Mouse (Mus musculus): ENCODE measurements at regions not wholly inside any gene's neighbourhood (a gene's known extent, or its start where the extent isn't known, plus 50 kb on each side); places are given as distances from the start of the nearest gene placed in this dataset.
"Not testable (repeated sequence)": the region's sequence is repeated elsewhere in the genome, so short reads cannot be mapped to it uniquely, and the experiment has no call there.

DNA sequence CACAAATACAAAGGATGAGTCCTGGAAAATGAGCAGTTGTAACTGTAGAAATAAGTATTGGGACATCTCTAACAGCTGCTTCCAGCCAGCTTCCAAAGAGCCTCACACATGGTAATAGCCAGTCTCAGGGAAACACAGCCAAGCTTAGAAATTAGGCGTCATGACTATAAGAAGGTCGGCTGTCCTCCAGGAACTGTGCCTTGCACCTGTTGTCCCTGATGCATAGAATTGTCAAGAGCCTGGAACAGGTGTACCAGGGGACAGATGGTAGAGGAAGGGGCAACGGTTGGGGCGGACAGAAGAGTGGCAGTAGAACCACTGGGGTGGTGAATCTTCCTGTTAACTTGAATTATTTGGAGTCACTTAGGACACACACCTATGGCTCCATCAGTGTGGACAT, 162.1 kb downstream of the Trib2 start:
- no peak for DNase-seq (ENCODE audit: low spot score)

DNA sequence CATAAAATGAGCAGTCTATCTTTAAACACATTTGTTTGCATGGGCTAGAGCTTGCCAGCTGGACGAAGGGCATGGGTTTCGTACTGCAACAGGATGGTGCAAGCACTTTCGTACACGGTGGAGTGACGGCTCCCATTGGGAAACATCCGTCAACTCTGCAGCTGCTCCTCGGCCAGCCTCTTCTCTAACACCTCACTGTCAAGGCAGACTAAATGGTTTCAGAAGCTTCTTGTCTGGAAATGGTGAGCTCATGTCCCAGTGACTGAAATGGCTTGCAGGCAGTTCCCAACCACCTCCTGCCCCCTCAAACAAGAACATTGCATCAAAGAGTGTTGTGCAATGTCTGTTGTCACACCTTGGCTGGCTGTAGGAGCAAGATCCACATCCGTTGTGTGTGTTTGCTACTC, 163.4 kb downstream of the Trib2 start:
- peak; percentile 66 for DNase-seq (ENCODE audit: low spot score)

DNA sequence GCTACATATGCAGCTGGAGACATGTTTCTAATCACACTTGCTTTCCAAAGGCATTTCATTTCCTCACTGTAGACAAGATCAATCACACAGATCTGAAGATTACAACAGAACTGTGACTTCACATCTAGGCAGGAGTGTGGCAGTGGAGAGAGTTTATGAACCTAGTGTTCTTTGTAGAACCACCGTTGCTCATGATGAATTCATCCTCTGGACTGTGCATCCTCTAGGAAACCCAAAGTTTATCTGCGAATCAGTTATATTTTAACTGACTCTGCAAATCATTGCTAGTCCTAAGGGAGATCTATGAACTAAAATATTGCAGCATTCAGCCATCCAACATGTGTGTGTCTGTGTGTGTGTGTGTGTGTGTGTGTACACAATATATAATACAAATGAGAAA, 165.4 kb downstream of the Trib2 start:
- DNase-seq (ENCODE audit: low spot score) = no peak

DNA sequence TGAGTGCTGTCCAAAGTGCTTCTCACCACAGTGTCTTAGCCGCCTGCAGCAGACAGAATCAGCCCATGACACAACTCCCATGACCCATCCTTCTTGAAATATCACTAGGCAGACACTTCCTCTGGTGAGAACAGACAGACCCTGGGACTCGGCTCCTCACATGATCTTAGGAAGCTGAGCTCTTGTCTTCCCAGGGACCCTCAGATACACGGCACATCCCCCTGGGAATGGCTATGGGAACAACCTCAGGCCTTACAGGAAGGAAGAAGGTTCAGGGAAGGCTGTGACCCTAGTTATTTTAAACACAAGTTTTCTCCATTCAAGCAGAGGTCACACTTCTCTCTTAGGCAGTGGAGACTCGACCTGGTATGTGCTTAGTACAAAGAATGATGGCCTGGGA, 166.8 kb downstream of the Trib2 start:
- DNase-seq (ENCODE audit: low spot score) = no peak

DNA sequence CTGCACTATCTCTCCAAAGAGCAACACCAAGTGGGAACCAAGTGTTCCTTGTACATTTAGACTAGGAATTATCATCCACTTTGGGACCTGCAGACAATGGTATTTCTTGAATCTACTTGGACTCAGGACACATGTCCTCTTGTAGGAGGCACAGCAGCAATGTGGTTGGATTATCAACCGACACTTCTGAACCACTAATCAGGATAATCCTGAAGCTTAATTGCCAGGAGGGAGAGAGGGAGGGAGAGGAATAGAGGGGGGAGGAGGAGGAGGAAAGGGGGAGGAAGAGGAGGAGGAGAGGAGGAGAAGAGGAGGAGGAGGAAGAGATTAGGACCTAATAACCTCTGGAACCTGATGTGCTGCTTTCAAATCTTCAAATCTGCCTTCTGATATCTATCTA, 167.5 kb downstream of the Trib2 start:
- DNase-seq (ENCODE audit: low spot score) = no peak

DNA sequence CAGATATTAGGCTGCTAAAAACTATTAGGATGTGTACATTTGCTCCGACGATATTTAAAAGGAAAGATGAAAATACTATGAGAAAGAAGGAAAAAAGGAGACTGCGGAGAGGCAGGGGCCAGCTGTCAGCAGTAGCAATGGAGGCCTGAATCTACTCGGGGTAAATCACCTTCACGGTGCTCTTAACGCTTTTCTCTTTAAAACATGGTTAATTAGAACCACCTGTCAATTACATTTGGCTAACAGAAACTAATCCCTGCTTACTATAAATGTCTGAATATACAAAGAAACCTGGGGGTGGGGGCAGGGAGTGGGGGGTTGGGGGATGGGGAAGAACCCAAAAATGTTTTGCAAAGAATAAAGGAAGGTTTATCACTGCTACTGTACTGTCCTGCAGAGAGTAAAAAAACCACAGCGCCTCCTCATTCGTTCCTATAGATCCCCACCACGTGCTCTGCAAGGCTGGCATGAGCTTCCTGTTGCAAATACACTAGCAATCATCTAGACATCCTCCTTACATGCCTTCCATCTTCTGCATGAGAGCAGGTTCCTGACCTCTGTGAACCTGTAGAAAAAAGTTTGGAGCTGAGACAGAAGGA, 172.5 kb downstream of the Trib2 start:
- no peak for DNase-seq (ENCODE audit: low spot score)

DNA sequence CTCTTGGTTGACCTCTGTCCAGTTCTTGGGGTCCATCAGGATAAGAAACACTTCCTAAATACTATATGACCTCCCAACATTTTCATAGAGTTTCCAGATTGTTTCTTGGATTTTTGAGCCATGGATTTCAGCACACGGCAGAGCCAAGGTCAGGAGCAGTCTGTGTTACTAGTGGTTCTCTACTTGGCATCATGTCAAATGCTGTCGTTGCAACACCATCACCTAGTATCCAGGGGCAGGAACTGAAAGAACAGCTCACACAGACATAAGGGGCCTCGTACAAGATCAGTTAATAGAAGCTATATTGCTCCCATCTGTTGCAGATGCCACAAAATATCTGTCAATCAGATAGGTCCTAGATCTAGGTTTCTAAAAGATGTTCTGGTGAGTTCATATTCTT, 173.1 kb downstream of the Trib2 start:
- DNase-seq (ENCODE audit: low spot score) = no peak

DNA sequence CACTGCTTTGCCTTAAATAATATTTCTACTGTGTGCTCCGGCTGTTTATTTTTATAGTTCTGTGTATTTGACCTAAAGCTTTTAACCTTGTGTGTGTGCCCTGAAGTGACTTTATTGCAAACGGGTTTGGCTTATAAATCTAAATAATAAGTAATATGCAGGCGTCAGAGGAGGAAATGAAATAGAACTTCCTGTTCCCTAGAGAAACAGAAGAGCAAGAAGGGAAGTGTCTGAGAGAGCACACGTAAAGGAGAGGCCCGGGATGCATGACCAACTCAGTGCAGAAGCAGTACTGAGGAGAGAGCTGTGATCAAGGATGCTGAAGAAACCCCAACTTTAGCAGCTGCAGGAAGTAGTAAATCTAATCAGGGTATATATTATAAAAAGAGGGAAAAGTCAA, 176.4 kb downstream of the Trib2 start:
- no peak for DNase-seq (ENCODE audit: low spot score)

DNA sequence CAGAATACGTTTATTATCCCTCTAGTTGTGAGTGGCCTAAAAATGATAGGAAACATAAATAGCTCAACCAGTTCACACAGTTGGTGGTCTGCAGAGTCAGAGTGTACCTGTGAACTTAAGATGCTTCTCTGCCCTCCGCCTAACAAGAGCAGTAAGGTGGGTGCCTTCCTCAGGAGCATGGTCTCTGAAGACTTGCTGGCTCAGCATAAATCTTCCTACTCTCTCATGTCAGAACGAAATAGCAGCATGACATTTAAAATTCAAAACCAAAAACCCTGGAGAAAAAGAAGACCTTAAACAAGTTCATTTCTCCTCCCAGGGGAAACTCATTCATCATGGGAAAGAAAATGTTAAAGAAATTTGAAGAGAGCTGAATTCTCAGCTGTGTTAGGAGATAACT, 186.8 kb downstream of the Trib2 start:
- no peak for DNase-seq (ENCODE audit: low spot score)

DNA sequence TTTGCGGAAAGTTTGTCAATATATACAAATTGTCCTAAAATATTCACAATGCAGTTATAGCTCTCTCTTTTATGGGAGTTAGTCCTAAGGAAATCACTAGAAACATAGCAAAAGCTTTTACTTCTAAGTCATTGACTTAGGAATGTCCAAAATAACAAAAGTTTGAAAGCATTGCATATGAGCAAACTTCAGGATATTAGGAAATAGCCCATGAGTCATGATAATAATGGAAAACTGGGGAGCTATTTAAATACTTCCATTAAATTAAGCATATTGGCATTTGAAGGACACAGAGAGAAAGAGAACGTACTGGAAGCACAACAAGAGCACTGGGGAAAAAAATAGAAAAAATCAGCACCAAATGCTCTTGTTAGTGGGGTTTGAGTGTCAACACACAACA, 197.2 kb downstream of the Trib2 start:
- DNase-seq (ENCODE audit: low spot score) = no peak

DNA sequence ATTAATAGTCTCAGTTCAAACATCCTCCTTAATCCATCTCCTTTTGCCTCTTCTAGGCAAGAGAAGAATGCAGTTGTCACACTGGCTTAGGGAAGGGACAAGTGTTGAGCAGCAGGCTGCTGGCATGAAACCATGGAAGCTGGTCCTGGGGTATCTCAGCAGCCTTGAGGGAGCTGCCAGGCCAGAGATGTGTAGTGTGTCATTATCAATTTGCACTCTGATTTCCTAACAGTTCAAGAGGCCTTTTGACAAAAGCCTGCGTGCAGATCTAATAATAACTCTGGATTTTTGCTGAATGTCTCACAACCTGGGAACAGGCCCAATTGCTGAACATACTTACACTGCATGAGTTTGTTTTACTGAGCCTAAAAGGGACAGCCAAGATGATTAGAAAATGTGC, 199.4 kb downstream of the Trib2 start:
- peak; percentile 21 for DNase-seq (ENCODE audit: low spot score)

DNA sequence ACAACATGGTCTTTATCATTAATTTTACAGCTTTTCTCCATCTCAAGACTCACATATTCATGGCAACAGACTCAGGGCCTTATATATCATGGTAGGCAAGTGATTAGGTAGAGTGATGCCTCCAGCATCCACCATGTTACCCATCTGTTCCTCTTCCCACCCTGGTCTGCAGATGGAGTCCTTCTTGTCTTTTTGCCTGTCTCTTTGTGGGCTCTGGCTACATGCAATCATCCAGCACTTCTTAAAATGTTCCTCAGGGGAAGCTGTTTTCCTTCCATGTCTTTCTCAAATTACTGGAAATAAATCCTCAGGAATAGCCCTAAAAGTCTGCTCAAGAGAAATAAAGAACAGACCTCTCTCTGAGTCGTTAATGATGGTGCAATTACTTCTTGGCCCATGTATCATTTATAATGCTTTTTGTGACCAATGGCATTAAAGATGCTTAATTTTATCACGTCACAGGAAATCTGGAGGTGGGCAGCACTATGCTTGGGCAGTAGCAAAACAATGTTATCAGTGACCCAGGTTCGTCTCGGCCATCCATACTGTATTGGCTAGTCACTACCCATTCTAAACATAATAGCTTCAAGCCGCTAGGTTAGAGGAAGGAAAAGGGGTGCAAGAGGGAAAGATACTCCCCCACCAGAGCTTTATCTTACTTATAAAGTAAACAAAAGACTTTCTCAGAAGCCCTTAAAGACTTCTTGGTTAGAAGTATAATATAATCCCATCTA, 204.7 kb downstream of the Trib2 start:
- no peak for DNase-seq (ENCODE audit: low spot score)

DNA sequence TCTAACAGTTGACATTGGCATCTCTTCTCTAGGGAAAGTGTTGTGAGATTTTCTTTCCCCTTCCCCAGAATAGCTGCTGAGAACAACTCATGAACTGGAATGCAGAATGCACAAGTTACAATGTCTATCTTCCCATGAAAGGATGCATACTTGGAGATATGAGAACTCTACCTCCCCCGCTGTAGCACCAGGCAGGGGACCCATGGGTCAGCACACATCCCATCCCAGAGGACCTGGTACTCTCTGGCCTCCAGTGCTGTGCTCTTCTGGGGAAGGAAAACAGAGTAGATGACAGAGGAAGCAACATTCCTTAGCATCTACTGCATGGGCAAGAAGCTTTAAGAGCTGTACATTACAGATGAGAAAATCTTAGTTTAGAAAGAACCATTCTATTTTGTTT, 209.6 kb downstream of the Trib2 start:
- DNase-seq (ENCODE audit: low spot score) = no peak

DNA sequence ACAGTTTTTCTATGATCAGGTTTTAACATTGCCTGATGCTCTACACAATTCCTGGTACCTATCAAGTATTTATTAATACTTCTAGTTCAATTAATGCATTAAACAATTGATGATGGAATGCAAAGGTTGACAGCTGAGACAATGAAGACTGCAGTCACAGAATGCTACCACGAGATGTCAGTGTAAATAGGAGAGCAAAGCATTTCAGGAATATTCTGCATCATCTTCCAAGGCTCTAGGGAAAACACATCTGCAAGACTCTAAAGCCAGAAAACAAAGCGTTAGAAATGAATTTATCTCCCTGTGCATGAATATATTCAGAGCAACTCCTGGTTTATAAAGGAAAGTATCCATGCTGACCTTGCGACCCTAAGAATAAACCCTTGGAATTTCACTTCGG, 210.6 kb downstream of the Trib2 start:
- DNase-seq (ENCODE audit: low spot score) = peak; percentile 33

DNA sequence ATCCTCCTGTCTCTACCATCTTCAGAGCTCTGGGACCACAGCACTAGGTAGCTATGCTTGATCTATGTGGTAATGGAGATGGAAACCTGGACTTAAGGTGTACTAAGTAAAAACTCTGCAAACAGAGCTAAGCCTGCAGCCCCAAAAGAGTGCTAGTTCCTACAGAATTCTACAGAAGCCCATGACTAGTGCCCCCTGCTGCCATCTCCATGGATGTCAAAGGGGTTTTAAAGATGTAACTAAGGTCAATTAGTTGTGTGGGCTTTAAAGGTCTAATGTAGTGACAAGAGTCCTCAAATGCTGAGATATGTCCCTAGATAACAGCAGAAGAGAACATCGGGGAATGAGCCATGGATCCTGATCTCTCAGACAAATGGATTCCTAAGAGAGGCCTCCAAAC, 212.1 kb downstream of the Trib2 start:
- no peak for DNase-seq (ENCODE audit: low spot score)

DNA sequence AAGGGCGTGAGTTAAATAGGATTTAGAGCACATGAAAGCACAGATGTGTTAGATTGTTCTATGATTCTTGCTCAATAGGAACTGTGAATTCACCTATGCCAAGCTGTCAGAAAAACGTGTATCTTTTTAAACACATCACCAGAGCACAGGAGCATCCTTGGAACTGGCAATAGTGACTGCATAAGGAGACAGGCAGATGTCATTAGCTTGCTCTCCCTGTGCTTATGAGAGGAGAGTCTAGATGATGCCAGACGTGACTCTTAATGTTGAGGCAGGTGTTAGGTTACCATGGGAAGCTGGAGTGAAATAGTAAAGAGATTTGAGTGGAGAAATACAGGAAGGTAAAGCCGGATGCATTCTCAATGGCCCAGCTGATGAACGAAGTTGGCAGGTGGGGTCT, 212.8 kb downstream of the Trib2 start:
- no peak for DNase-seq (ENCODE audit: low spot score)

DNA sequence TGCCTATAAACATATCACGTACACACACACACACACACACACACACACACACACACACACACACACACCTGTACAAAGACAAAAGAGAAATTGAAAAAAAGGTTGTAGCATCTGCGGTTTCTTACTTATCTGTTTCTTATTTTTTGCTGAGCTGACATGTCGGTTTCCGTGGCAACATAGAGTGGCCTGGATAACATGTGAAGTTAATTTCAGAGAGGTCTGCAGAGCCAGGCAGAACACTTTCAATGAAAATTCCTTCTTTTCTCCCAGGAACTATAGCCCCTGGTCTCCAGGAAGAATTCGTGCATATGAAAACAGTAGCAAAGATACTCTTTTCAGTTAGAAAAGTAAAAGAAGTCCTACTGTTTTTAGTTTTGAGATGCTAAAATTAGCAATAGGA, 213.4 kb downstream of the Trib2 start:
- no peak for DNase-seq (ENCODE audit: low spot score)

DNA sequence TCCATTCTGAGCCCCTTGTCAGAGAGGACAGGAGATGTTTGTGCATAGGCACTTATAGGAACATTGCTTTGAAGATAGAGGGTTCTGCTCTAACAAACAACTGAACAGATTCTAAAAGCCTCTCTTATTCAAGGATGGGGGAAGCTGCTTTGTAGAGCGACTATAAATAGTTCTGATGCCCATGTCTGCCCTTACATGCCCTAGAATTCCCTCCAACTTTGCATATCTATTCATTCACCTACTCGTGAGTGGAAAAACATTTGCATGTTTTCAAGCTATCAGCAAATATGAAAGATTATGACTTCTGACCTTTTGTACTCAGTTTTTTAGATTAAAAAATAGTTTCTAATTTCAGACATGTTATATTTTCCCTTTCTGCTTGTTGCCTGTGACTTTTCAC, 222.0 kb downstream of the Trib2 start:
- DNase-seq (ENCODE audit: low spot score) = no peak

DNA sequence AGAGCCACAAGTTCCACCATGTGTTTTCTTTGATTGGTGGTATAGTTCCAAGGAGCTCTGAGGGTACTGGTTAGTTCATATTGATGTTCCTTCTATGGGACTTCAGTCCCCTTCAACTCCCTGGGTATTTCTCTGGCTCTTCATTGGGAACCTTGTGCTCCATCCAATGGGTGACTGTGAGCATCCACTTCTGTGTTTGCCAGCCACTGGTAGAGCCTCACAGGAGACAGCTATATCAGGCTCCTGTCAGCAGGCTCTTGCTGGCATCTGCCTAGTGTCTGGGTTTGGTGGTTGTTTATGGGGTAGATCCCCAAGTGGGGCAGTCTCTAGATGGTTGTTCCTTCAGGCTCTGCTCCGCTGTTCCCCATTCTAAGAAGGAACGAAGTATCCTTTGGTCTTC, 228.9 kb downstream of the Trib2 start:
- not testable (repeated sequence) for DNase-seq (ENCODE audit: low spot score)

DNA sequence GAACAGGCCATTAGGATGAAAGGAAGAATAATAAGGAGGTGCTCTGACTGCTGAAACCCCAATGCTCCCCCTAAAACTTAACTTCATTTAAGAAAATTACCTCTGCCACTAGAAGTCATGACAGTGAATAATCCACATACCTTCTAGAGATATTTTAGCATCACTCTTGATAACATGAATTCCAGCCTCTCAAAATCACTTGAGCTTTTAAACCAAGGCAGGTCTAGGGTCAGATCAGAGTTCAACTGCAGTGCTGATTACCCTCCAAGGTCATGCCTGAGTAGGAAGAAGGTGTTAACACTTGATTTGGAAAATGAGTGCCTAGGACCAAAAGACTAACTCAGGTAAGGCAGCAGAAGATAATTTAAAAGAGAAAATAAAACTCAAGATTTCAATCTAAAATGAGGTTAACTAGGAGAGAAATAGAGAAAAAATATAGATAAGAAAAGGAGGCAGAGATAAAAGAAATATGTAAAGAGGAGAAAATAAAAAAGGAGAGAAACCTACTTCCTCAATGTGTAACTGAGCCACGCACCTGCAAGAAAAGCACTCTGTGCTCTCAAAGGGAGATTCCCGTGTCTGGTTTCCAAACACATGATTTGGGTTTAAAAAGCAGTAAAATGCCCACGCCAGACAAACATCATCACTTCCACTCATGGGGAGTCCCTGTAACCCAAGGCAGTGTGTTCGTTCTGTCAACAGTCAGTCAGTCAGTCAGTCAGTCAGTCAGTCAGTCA, 229.8 kb downstream of the Trib2 start:
- DNase-seq (ENCODE audit: low spot score) = no peak

DNA sequence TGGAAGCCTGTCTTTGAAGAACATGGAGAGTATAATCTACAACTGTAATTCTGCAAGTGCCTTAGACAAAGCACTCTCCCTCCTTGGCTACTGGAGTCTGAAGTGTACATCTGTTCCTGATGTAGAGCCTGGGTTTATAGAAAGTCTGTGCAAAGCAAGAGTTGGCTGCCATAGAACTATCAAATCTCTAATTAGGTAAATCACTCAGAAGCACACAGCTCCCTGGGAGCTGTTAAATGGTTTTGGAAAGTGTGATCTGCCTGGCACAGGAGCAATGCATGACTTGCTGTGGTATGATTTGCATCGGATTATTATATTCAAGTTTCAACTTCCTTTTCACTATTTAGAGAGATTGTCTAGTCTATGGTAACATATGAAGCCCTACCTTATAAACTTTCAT, 230.9 kb downstream of the Trib2 start:
- no peak for DNase-seq (ENCODE audit: low spot score)

DNA sequence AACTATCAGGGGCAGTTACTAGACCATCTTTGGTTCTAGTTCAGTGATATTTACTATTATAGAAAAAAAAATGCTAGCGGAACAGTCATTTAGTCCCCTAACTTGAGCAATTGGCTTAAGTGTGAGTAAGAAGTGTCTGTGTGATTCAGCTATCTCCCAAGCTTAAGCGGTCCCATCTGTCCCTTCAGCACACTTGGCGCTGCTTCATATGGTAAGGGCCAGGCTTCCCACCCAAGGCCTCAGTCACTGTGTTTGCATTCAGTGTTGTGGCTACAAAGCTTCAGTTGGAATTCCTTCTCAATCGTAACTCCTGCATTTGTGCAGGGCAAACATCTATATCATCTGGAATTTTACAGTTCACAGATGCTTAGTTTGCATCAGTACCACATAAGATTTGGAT, 232.0 kb downstream of the Trib2 start:
- DNase-seq (ENCODE audit: low spot score) = no peak

DNA sequence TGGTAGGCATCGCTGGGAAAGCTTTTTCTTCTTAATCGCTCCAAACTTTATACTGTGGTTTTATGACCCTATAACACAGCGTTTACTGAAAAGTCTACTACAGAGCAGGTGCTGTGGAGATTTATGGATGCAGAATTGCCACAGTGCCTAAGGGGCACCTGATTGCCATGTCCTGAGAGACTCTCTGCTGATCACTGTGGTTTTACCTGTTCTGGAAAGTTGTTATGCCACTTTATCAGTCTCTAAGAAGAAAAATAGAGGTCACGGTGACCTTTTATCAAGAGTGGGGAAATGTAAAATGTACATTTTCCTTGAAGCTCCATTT, 250.0 kb downstream of the Trib2 start:
- DNase-seq (ENCODE audit: low spot score) = no peak
